Comparison of ENCODE assay signal across 8 mouse cellular contexts in genomic region chr5:99973941-99974340, GRCm38 (mm10). TPM values are rescaled to one million over a fixed set of nuclear protein-coding genes. Genes with fewer than 3 reads are reported as not detected.
DNase-seq lines count a peak whose midpoint lies in the region; ATAC-seq and TF ChIP-seq lines count a peak whose summit lies in the region.

No protein-coding gene starts in this region.

- WGBS in heart, embryonic 14.5 days: 0% methylated on average over 2 of the region's 2 CpGs
- WGBS in intestine, postnatal 0 days: 4% methylated on average over 2 of the region's 2 CpGs

- peaks cover 26% of the 10 kb centered on the region for H3K36me3 ChIP-seq in heart, embryonic 14.5 days (ENCODE audit: control insufficient read depth, insufficient read depth, low read length)
- H3K36me3 ChIP-seq in intestine, postnatal 0 days (ENCODE audit: control insufficient read depth, insufficient read depth): 0 out of 2 replicates have a peak, but pooled peaks cover 6% of the 10 kb centered on the region

- TF ChIP-seq CTCF in intestine, postnatal 0 days (IDR thresholded peaks at IDR 0.05; ENCODE audit: low read depth): no peak

- H3K9ac ChIP-seq in heart, embryonic 14.5 days (ENCODE audit: low read length): peak overlapping the region; percentile 41; the same call in 1 of the 2 replicates
- H3K9ac ChIP-seq in intestine, postnatal 0 days (ENCODE audit: low read depth, low read length): no peak overlapping the region

- peak overlapping the region in 1 of 2 experiments; percentile 11; a peak in 2 of 4 replicates for H3K4me3 ChIP-seq in heart, embryonic 14.5 days (ENCODE audit: control insufficient read depth in 1 of 2, insufficient read depth in 1 of 2, low read depth in 1 of 2, low read length in 2 of 2)
- no peak overlapping the region for H3K4me3 ChIP-seq in intestine, postnatal 0 days (ENCODE audit: low read depth, low read length)

- no peaks in the 10 kb centered on the region for H3K9me3 ChIP-seq in heart, embryonic 14.5 days (ENCODE audit: control insufficient read depth, low read length)
- H3K9me3 ChIP-seq in intestine, postnatal 0 days (ENCODE audit: control insufficient read depth): no peaks in the 10 kb centered on the region

- intact Hi-C loops in gastrocnemius, postnatal 14 days (cut with DNase I; ENCODE audit: low total_unique reads): no loop called here

- H3K4me1 ChIP-seq in heart, embryonic 14.5 days (ENCODE audit: control insufficient read depth in 2 of 2, insufficient read depth in 2 of 2, low read length in 2 of 2): peaks cover 2 to 30% of the 10 kb centered on the region in 2 experiments
- H3K4me1 ChIP-seq in intestine, postnatal 0 days (replicated peaks; ENCODE audit: control insufficient read depth, insufficient read depth, low read length): peaks cover 9% of the 10 kb centered on the region

- DNase-seq in heart, adult 9 months (ENCODE audit: low spot score in 2 of 2): no peak
- peak; percentile 37 for DNase-seq in CD4-positive, CD25-positive, alpha-beta regulatory T cell, adult 2 months (ENCODE audit: low read depth, low spot score)
- peak; percentile 78 for DNase-seq in brain, adult 2 months (ENCODE audit: low read depth, low spot score)
- DNase-seq in left cerebral cortex, adult 11 months (ENCODE audit: low spot score): no peak
- no peak for DNase-seq in gastrocnemius, adult 18-20 months (ENCODE audit: low spot score)
- DNase-seq in gastrocnemius, postnatal 14 days: no peak

- no peak for ATAC-seq in heart, embryonic 14.5 days (ENCODE audit: insufficient number of reproducible peaks, insufficient read depth, low FRiP score, low read depth)
- no peak for ATAC-seq in intestine, postnatal 0 days

- H3K4me2 ChIP-seq in heart, embryonic 14.5 days (ENCODE audit: low read length): peak overlapping the region; percentile 77
- H3K4me2 ChIP-seq in intestine, postnatal 0 days (replicated peaks; ENCODE audit: low read depth): peak overlapping the region; percentile 72; the same call in 1 of the 2 replicates

- H3K27ac ChIP-seq in heart, embryonic 14.5 days (replicated peaks in 1 of 2; ENCODE audit: control insufficient read depth in 1 of 2, insufficient read depth in 1 of 2, low read depth in 2 of 2, low read length in 2 of 2): peak overlapping the region in 1 of 2 experiments; percentile 33; a peak in 1 of 4 replicates
- H3K27ac ChIP-seq in intestine, postnatal 0 days (ENCODE audit: low read depth, low read length): no peak overlapping the region

- no peaks in the 10 kb centered on the region for H3K27me3 ChIP-seq in heart, embryonic 14.5 days (ENCODE audit: control insufficient read depth, insufficient read depth, low read length)
- no peaks in the 10 kb centered on the region for H3K27me3 ChIP-seq in intestine, postnatal 0 days (replicated peaks; ENCODE audit: control insufficient read depth, insufficient read depth, low read length)

RNA-seq across cellular contexts. Expression of gene Hnrnpd, which starts 4.8 kb away (rescaled TPM):
- polyA plus RNA-seq in heart, embryonic 14.5 days (2014; fragmentation: Nextera tagmentation; extraction: Ambion mirVana): 83.0 and 95.2 TPM in 2 replicates
- 66.5 and 67.1 TPM in 2 replicates for polyA plus RNA-seq in intestine, postnatal 0 days (2015; fragmentation: Nextera tagmentation; extraction: Ambion mirVana)
- total RNA-seq in gastrocnemius, adult 18-20 months (2021): 10 to 100 TPM; 74.5 to 74.7 TPM
- total RNA-seq in gastrocnemius, postnatal 14 days (2021): 10 to 100 TPM; 74.9 to 93.6 TPM

RNA-seq across cellular contexts. Expression of gene 4930524J08Rik, which starts 4.9 kb away (rescaled TPM):
- polyA plus RNA-seq in heart, embryonic 14.5 days (2014; fragmentation: Nextera tagmentation; extraction: Ambion mirVana): 1.8 and 1.9 TPM in 2 replicates
- polyA plus RNA-seq in intestine, postnatal 0 days (2015; fragmentation: Nextera tagmentation; extraction: Ambion mirVana): 1.5 and 2.4 TPM in 2 replicates
- total RNA-seq in gastrocnemius, adult 18-20 months (2021): not detected
- under 1 TPM; 0.55 to 0.64 TPM for total RNA-seq in gastrocnemius, postnatal 14 days (2021)

Comparison
In these comparisons a context has a peak if more than half of its experiments do, and no peak if none do; other contexts are left out.
1. DNase-seq: peak in CD4-positive, CD25-positive, alpha-beta regulatory T cell, adult 2 months (single experiment) and brain, adult 2 months (single experiment); none in heart, adult 9 months (0 of 2), left cerebral cortex, adult 11 months (single experiment), gastrocnemius, adult 18-20 months (single experiment) and gastrocnemius, postnatal 14 days (single experiment).